24 mouse cellular contexts compared by ENCODE assay signal in genomic region chr9:92337063-92337462, GRCm38 (mm10). TPM values are rescaled to one million over a fixed set of nuclear protein-coding genes. Genes with fewer than 3 reads are reported as not detected.
"Had no signal": no experiment of that assay in that cellular context is flagged by ENCODE, and none has a peak within 500 bp of the region (broad histone marks: within the 10 kb centered on the region; RNA-seq: fewer than 3 reads in every experiment).

No protein-coding gene starts in this region.

- H3K4me2 ChIP-seq: liver, embryonic 15.5 days; lung, embryonic 15.5 days; midbrain, embryonic 12.5 days; neural tube, embryonic 12.5 days; stomach, embryonic 15.5 days had no signal

- H3K9me3 ChIP-seq: liver, embryonic 15.5 days; lung, embryonic 15.5 days; megakaryocyte, embryonic 14.5 days; midbrain, embryonic 12.5 days; neural tube, embryonic 12.5 days; stomach, embryonic 15.5 days had no signal

- H3K4me3 ChIP-seq: liver, embryonic 15.5 days; lung, embryonic 15.5 days; megakaryocyte, embryonic 14.5 days; midbrain, embryonic 12.5 days; neural tube, embryonic 12.5 days; stomach, embryonic 15.5 days had no signal

- H3K27me3 ChIP-seq: liver, embryonic 15.5 days; lung, embryonic 15.5 days; megakaryocyte, embryonic 14.5 days; midbrain, embryonic 12.5 days; neural tube, embryonic 12.5 days; stomach, embryonic 15.5 days had no signal

- H3K27ac ChIP-seq: liver, embryonic 15.5 days; lung, embryonic 15.5 days; macrophage; midbrain, embryonic 12.5 days; neural tube, embryonic 12.5 days; stomach, embryonic 15.5 days; stomach, postnatal 0 days had no signal

- H3K9ac ChIP-seq: liver, embryonic 15.5 days; liver, postnatal 0 days; lung, embryonic 15.5 days; midbrain, embryonic 12.5 days; neural tube, embryonic 12.5 days; stomach, embryonic 15.5 days had no signal

- ATAC-seq: liver, postnatal 0 days; lung, postnatal 0 days had no signal

- H3K36me3 ChIP-seq: liver, embryonic 15.5 days; lung, embryonic 15.5 days; midbrain, embryonic 12.5 days; neural tube, embryonic 12.5 days; stomach, embryonic 15.5 days had no signal

- H3K4me1 ChIP-seq: liver, embryonic 15.5 days; lung, embryonic 15.5 days; midbrain, embryonic 12.5 days; neural tube, embryonic 12.5 days; stomach, embryonic 15.5 days had no signal

- DNase-seq: liver, postnatal 0 days; lung, adult 2 months; lung, postnatal 14 days; lung, postnatal 36 days; midbrain, embryonic 14.5 days; right cerebral cortex, postnatal 14 days; thymus, adult 2 months; thymus, postnatal 25 days; thymus, postnatal 4 days had no signal

RNA-seq across cellular contexts. Expression of gene 1700057G04Rik, which starts 27.9 kb away (rescaled TPM):
- total RNA-seq: megakaryocyte progenitor cell, adult 5-6 weeks; midbrain, postnatal 0 days; neutrophil, adult 5-6 weeks had no signal
- polyA plus RNA-seq: liver, embryonic 15.5 days; liver, postnatal 0 days; lung, adult 2 months; lung, embryonic 15.5 days; lung, postnatal 0 days; macrophage; midbrain, embryonic 12.5 days; midbrain, embryonic 14.5 days; midbrain, postnatal 0 days; neural tube, embryonic 12.5 days; neural tube, embryonic 14.5 days; spleen, adult 2 months; stomach, embryonic 15.5 days; stomach, postnatal 0 days; thymus, adult 2 months; urinary bladder, adult 2 months had no signal
